Mouse (Mus musculus) ES-Bruce4 (cell line): ENCODE measurements around the gene St3gal3.

Experiments used
- CTCF ChIP-seq: IDR thresholded peaks from one replicate; pipeline ENCODE4 v1.8.1; 2011; ENCODE audit warnings: low read depth, low read length
- POLR2A ChIP-seq: IDR thresholded peaks from one replicate; pipeline ENCODE4 v1.8.1; 2011; ENCODE audit warnings: low read length; ENCODE audit not compliant: insufficient read depth

GRCm38 (mm10) chr4:118031132-118031775, 103.5 kb downstream of the St3gal3 start:
- TF ChIP-seq CTCF (no peak), POLR2A (no peak)
